Mouse (Mus musculus): ENCODE results near the gene Pkp1.

DNA sequence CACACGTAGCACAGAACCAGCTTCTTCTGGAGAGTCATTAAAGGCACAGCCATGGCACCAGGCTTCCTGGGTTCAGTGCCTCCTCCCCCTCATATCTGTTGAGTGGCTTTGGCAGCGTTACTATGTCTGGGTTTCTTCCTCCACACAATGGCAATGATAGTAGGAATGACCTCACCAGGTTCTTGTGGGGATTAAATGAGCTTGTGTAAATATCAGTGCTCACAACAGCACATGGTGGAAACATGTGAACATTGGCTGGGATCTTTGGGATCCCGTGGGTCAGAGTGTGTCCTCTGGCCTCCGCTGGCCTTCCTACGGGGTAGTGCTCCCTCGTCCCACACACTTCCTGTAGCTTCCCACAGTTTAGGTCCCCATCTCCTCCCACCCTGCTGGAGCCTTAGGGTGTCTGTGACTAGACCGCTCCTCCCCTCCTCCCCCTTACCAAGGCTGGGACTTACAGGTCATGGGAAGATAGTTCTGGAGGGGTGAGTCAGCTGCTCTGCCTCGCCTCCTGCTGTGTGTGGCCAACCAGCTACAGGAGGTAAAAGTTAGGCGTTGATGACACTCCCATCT is 56.9 kb downstream of the Pkp1 start:
- TF ChIP-seq POLR2A (IDR thresholded peaks at IDR 0.05; ENCODE audit: low read depth, low read length) (no peak), CTCF (IDR thresholded peaks at IDR 0.05; ENCODE audit: borderline replicate concordance, insufficient read depth, low read length) (no peak)
